Mouse (Mus musculus) brain, embryonic 14.5 days (tissue): ENCODE measurements around the gene Lcp2. TPM values are rescaled to one million over a fixed set of nuclear protein-coding genes. Genes with fewer than 3 reads are reported as not detected.

Source experiments
- DNase-seq: peaks from one replicate; pipeline ENCODE4 v3.0.0-alpha.2; 2011; ENCODE audit warnings: low read depth
- CTCF ChIP-seq: fragments of 200-500 bp; IDR thresholded peaks from 2 replicates; pipeline ENCODE4 v1.5.1; 2012; ENCODE audit warnings: inconsistent platforms, mild to moderate bottlenecking, moderate library complexity, borderline replicate concordance; ENCODE audit not compliant: insufficient read depth, insufficient read length; ENCODE audit errors: extremely low read depth
- POLR2A ChIP-seq: fragments of 200-500 bp; IDR thresholded peaks from 2 replicates; pipeline ENCODE4 v1.6.1; 2012; ENCODE audit warnings: mild to moderate bottlenecking, inconsistent platforms, borderline replicate concordance; ENCODE audit not compliant: poor library complexity, insufficient read depth, insufficient read length, severe bottlenecking; ENCODE audit errors: extremely low read depth
- polyA plus RNA-seq: library from polyadenylated mRNA; depleted of rRNA; stranded (reverse); fragments of >200 nt; gene quantifications from 2 replicates; pipeline ENCODE4 v1.2.3, GENCODE M21; 2012

Lcp2 gene
- polyA plus RNA-seq, 1 experiment, result 2.1 TPM

GRCm38 (mm10) chr11:34072309-34072708, 25.6 kb downstream of the Lcp2 start:
- no peak for DNase-seq
- no peak for TF ChIP-seq CTCF
- no peak for TF ChIP-seq POLR2A

GRCm38 (mm10) chr11:34073776-34074175, 27.1 kb downstream of the Lcp2 start:
- TF ChIP-seq POLR2A (no peak), CTCF (peak; percentile 89)
- peak; percentile 82 for DNase-seq

- TF ChIP-seq POLR2A, result no peak
- TF ChIP-seq CTCF, result no peak
- DNase-seq, result peak; percentile 18
These were observed 31.1 kb downstream of the Lcp2 start for GRCm38 (mm10) chr11:34077870-34078269.

GRCm38 (mm10) chr11:34078581-34078980, 31.9 kb downstream of the Lcp2 start:
- no peak for TF ChIP-seq CTCF
- no peak for TF ChIP-seq POLR2A

GRCm38 (mm10) chr11:34079542-34080464, 33.1 kb downstream of the Lcp2 start:
- TF ChIP-seq CTCF (no peak), POLR2A (no peak)

More at GRCm38 (mm10) chr11:34078581-34078980, 31.9 kb downstream of the Lcp2 start:
- DNase-seq, result no peak

GRCm38 (mm10) chr11:34083795-34084194, 37.1 kb downstream of the Lcp2 start:
- DNase-seq, result no peak
- TF ChIP-seq CTCF, result no peak
- no peak for TF ChIP-seq POLR2A

More at GRCm38 (mm10) chr11:34079542-34080464, 33.1 kb downstream of the Lcp2 start:
- peak; percentile 80 for DNase-seq

- DNase-seq, result no peak
- no peak for TF ChIP-seq CTCF
- no peak for TF ChIP-seq POLR2A
These were observed 37.9 kb downstream of the Lcp2 start for GRCm38 (mm10) chr11:34084639-34085038.

- DNase-seq, result peak; percentile 78
- TF ChIP-seq POLR2A (no peak), CTCF (no peak)
These were observed 39.5 kb downstream of the Lcp2 start for GRCm38 (mm10) chr11:34086164-34086751.

- DNase-seq, result no peak
- no peak for TF ChIP-seq POLR2A
- TF ChIP-seq CTCF, result peak; percentile 17; the same call in 1 of the 2 replicates
These were observed 40.3 kb downstream of the Lcp2 start for GRCm38 (mm10) chr11:34087064-34087463.

- no peak for TF ChIP-seq POLR2A
- TF ChIP-seq CTCF, result no peak
- peak; percentile 48 for DNase-seq
These were observed 51.7 kb downstream of the Lcp2 start, which contains the start of gene 4930469K13Rik for GRCm38 (mm10) chr11:34098422-34098821. 4930469K13Rik (minus strand) TSS chr11:34098554.

GRCm38 (mm10) chr11:34101827-34102226, 55.1 kb downstream of the Lcp2 start:
- TF ChIP-seq CTCF, result no peak
- DNase-seq, result no peak
